8 mouse cellular contexts compared by ENCODE assay signal in the genomic region with DNA sequence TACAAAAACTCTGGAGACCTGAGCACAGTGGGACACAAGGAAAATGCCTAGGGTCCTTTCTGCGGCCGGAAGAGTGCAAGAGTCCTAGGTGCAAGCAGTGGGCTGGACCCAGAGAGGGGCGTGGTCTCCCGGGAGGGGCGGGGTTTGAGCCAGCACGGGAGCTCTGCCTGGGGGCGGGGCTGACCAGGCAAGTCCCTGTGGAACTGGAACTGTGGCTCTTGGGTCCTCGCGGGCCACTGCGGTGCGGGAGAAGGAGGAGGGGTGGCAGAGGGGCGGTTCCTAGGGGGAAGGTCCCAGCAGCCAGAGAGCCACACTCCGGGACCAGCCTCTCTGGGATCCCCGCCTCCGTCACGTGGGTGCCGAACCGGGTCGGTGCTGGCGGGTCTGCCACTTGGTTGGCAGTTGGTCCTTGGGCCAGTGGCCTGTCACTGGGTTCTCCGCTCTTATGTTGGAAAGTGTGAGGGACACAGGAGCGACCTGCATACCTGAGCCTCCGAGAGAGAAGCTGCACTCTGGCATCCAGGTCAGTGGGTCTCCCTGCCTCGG. TPM values are rescaled to one million over a fixed set of nuclear protein-coding genes. Genes with fewer than 3 reads are reported as not detected.
A peak's percentile ranks its signal among the peaks of the same experiment; 100 is the strongest.
DNase-seq lines count a peak whose midpoint lies in the region; ATAC-seq and TF ChIP-seq lines count a peak whose summit lies in the region.

Gene Ppfibp2 (plus strand): TSS at position 351 of the 546 bp plus-strand sequence.

- no peaks in the 10 kb centered on the region for H3K36me3 ChIP-seq in ES-E14 (ENCODE audit: control insufficient read depth, insufficient read depth, low read length, poor library complexity, severe bottlenecking)
- H3K36me3 ChIP-seq in neural tube, embryonic 14.5 days (ENCODE audit: control insufficient read depth, insufficient read depth, low read length): no peaks in the 10 kb centered on the region

- TF ChIP-seq CTCF in layer of hippocampus, adult 2 months (conservative IDR thresholded peaks at IDR 0.05): no peak

- peak within 1 kb of the TSS; percentile 70 for H3K9ac ChIP-seq in ES-E14 (ENCODE audit: insufficient read depth, low read depth, low read length, poor library complexity, severe bottlenecking)
- peak within 1 kb of the TSS; percentile 43; the same call in 1 of the 2 replicates for H3K9ac ChIP-seq in neural tube, embryonic 14.5 days (replicated peaks; ENCODE audit: low read depth, low read length)

- no peaks in the 10 kb centered on the region for H3K9me3 ChIP-seq in ES-E14 (ENCODE audit: control insufficient read depth, insufficient read depth, low read depth, low read length)
- H3K9me3 ChIP-seq in neural tube, embryonic 14.5 days (ENCODE audit: control insufficient read depth, low read length): no peaks in the 10 kb centered on the region

- peak within 1 kb of the TSS; percentile 75 to 97 for H3K4me3 ChIP-seq in ES-E14 (ENCODE audit: insufficient read depth in 1 of 2, low read depth in 1 of 2, low read length in 2 of 2, poor library complexity in 1 of 2, severe bottlenecking in 1 of 2)
- H3K4me3 ChIP-seq in layer of hippocampus, adult 2 months: peak within 1 kb of the TSS; percentile 65
- peak within 1 kb of the TSS; percentile 54 for H3K4me3 ChIP-seq in neural tube, embryonic 14.5 days (ENCODE audit: low read depth, low read length)

- no peaks in the 10 kb centered on the region for H3K27me3 ChIP-seq in neural tube, embryonic 14.5 days (ENCODE audit: control insufficient read depth, insufficient read depth, low read length)

- 0% methylated on average over 22 of the region's 24 CpGs for WGBS in neural tube, embryonic 14.5 days

- H3K27ac ChIP-seq in ES-E14 (ENCODE audit: insufficient read depth, low read depth, low read length, poor library complexity, severe bottlenecking): peak within 1 kb of the TSS; percentile 15; the same call in 1 of the 2 replicates
- peak within 1 kb of the TSS; percentile 68 for H3K27ac ChIP-seq in layer of hippocampus, adult 2 months
- H3K27ac ChIP-seq in neural tube, embryonic 14.5 days (ENCODE audit: low read depth, low read length): no peak within 1 kb of the TSS

- peaks cover 4% of the 10 kb centered on the region in 2 experiments; a peak in 2 of 4 replicates for H3K4me1 ChIP-seq in ES-E14 (ENCODE audit: control insufficient read depth in 2 of 2, insufficient read depth in 2 of 2, low read length in 2 of 2, poor library complexity in 1 of 2)
- H3K4me1 ChIP-seq in neural tube, embryonic 14.5 days (ENCODE audit: control insufficient read depth, insufficient read depth, low read length): no peaks in the 10 kb centered on the region; the same call in 1 of the 2 replicates

- in situ Hi-C loops in ES-E14 (cut with MboI; ENCODE audit: low sequenced_read_pairs in 2 of 2, unreplicated experiment in 2 of 2): no loop called here

- H3K4me2 ChIP-seq in neural tube, embryonic 14.5 days (ENCODE audit: low read depth, low read length): peak within 1 kb of the TSS; percentile 93

- peak; percentile 91 for ATAC-seq in frontal cortex, adult (ENCODE audit: low TSS enrichment)
- ATAC-seq in neural tube, embryonic 14.5 days (ENCODE audit: low read depth): peak; percentile 95

- DNase-seq in ES-E14 (ENCODE audit: low read depth, low spot score): peak; percentile 96
- peak; percentile 78 for DNase-seq in cerebellum, adult 9-11 months
- peak; percentile 94 for DNase-seq in heart, postnatal 4 days
- peak; percentile 77 to 83 for DNase-seq in layer of hippocampus, adult 2 months (ENCODE audit: low spot score in 2 of 2)
- peak; percentile 97 to 98 for DNase-seq in lung, adult 18-20 months
- peak; percentile 45 for DNase-seq in telencephalon, adult 2 months (ENCODE audit: low read depth, low spot score)

TF ChIP-seq in ES-E14, 5 proteins besides CTCF, POLR2A, EP300 and RAD21:
- no peak for TF ChIP-seq ZNF384 (IDR thresholded peaks at IDR 0.05; ENCODE audit: low read depth, low read length)
- TF ChIP-seq CHD2 (IDR thresholded peaks at IDR 0.05; ENCODE audit: low read depth, low read length): no peak
- no peak for TF ChIP-seq ZC3H11A (IDR thresholded peaks at IDR 0.05; ENCODE audit: borderline replicate concordance, low read depth, low read length)
- no peak for TF ChIP-seq HCFC1 (IDR thresholded peaks at IDR 0.05; ENCODE audit: borderline replicate concordance, insufficient read depth, low read length)
- TF ChIP-seq MAFK (IDR thresholded peaks at IDR 0.05; ENCODE audit: insufficient read depth, low read depth, low read length): peak; percentile 14; the same call in 1 of the 2 replicates

RNA-seq across cellular contexts. Expression of gene Ppfibp2, which starts in this region (rescaled TPM):
- total RNA-seq in ES-E14 (2012; rRNA removed): 6.0 and 10.8 TPM in 2 replicates
- 10 to 100 TPM; 12.7 to 13.3 TPM for total RNA-seq in heart, postnatal 4 days (2021)
- 1 to 10 TPM; 5.2 to 7.4 TPM for total RNA-seq in layer of hippocampus, adult 2 months (2021)
- 2.0 and 2.3 TPM in 2 replicates for polyA plus RNA-seq in neural tube, embryonic 14.5 days (2014; fragmentation: Nextera tagmentation; extraction: Ambion mirVana)

Comparison
In these comparisons a context has a peak if more than half of its experiments do, and no peak if none do; other contexts are left out.
1. DNase-seq: peak in every context shown above with its lines; median percentile 98 in lung, adult 18-20 months; 96 in ES-E14; 94 in heart, postnatal 4 days; 80 in layer of hippocampus, adult 2 months; 78 in cerebellum, adult 9-11 months; 45 in telencephalon, adult 2 months.